Mouse (Mus musculus): ENCODE measurements around the gene Thumpd2. TPM values are rescaled to one million over a fixed set of nuclear protein-coding genes. Genes with fewer than 3 reads are reported as not detected.

The Thumpd2 gene
- total and polyA plus RNA-seq, 3 experiments, result 1.5 to 13.7 (median 8.4) TPM

DNA sequence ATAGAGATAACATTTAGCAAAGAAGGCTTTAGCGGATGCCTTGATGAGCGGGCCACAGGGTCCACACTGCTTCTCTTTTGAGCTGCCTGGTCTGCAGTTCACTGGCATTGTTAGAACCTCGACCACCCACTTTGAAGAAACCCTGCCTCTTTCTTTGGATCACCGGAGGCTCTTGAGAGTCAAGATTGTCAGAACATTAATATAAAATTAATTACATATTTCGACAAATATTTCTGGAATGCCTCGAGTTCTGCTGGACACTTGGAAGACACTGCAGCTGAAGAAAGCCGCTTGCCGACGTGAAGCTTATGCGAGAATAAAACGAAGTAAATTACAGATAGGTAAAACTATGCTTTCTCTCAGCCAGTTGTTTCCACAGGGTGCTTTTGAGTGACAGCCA lies 60.4 kb downstream of the Thumpd2 start:
- peaks cover 2% of the 10 kb centered on the region; the same call in 1 of the 2 replicates for H3K27me3 ChIP-seq (ENCODE audit: insufficient read depth, low read length)

GRCm38 (mm10) chr17:81002130-81002529 lies 62.8 kb downstream of the Thumpd2 start:
- DNase-seq (ENCODE audit: low spot score), result no peak
- no peak for TF ChIP-seq CTCF (IDR thresholded peaks at IDR 0.05; ENCODE audit: low read depth, low read length)
- no peak for TF ChIP-seq POLR2AphosphoS5 (IDR thresholded peaks at IDR 0.05; ENCODE audit: insufficient replicate concordance, low read depth, low read length)
- TF ChIP-seq TAL1 (conservative IDR thresholded peaks at IDR 0.05; ENCODE audit: low read depth, low read length), result no peak
- no peak for TF ChIP-seq GATA1 (IDR thresholded peaks at IDR 0.05; ENCODE audit: borderline replicate concordance, low read length)
- TF ChIP-seq GATA2 (IDR thresholded peaks at IDR 0.05; ENCODE audit: borderline replicate concordance, low read depth, low read length), result no peak
- no peak for ATAC-seq (ENCODE audit: extremely low read depth, insufficient number of reproducible peaks, low FRiP score, poor library complexity, severe bottlenecking)

More for the DNA sequence above, 60.4 kb downstream of the Thumpd2 start:
- Histone ChIP-seq H3K4me3 (ENCODE audit: low read depth, low read length) (no peak overlapping the region), H3K4me1 (ENCODE audit: insufficient read depth, low read depth, low read length) (no peaks in the 10 kb centered on the region), H3K9me3 (replicated peaks) (no peaks in the 10 kb centered on the region), H3K36me3 (replicated peaks) (no peaks in the 10 kb centered on the region)
- TF ChIP-seq CTCF (IDR thresholded peaks at IDR 0.05; ENCODE audit: low read depth, low read length) (no peak), TAL1 (conservative IDR thresholded peaks at IDR 0.05; ENCODE audit: low read depth, low read length) (no peak), POLR2AphosphoS5 (IDR thresholded peaks at IDR 0.05; ENCODE audit: insufficient replicate concordance, low read depth, low read length) (no peak), GATA1 (IDR thresholded peaks at IDR 0.05; ENCODE audit: borderline replicate concordance, low read length) (no peak), GATA2 (IDR thresholded peaks at IDR 0.05; ENCODE audit: borderline replicate concordance, low read depth, low read length) (no peak)
- no peak for ATAC-seq (ENCODE audit: extremely low read depth, insufficient number of reproducible peaks, low FRiP score, poor library complexity, severe bottlenecking)
- no peak for DNase-seq (ENCODE audit: low spot score)

GRCm38 (mm10) chr17:81001647-81002046 lies 63.2 kb downstream of the Thumpd2 start:
- no peaks in the 10 kb centered on the region for H3K4me1 ChIP-seq (ENCODE audit: insufficient read depth, low read depth, low read length)
- ATAC-seq (ENCODE audit: extremely low read depth, insufficient number of reproducible peaks, low FRiP score, poor library complexity, severe bottlenecking), result no peak
- DNase-seq (ENCODE audit: low spot score), result no peak
- H3K36me3 ChIP-seq (replicated peaks), result no peaks in the 10 kb centered on the region
- TF ChIP-seq TAL1 (conservative IDR thresholded peaks at IDR 0.05; ENCODE audit: low read depth, low read length), result no peak
- no peak for TF ChIP-seq GATA1 (IDR thresholded peaks at IDR 0.05; ENCODE audit: borderline replicate concordance, low read length)
- no peak for TF ChIP-seq CTCF (IDR thresholded peaks at IDR 0.05; ENCODE audit: low read depth, low read length)
- no peak for TF ChIP-seq POLR2AphosphoS5 (IDR thresholded peaks at IDR 0.05; ENCODE audit: insufficient replicate concordance, low read depth, low read length)
- TF ChIP-seq GATA2 (IDR thresholded peaks at IDR 0.05; ENCODE audit: borderline replicate concordance, low read depth, low read length), result no peak
- H3K27me3 ChIP-seq (ENCODE audit: insufficient read depth, low read length), result peaks cover 2% of the 10 kb centered on the region; the same call in 1 of the 2 replicates
- no peaks in the 10 kb centered on the region for H3K9me3 ChIP-seq (replicated peaks)
- H3K4me3 ChIP-seq (ENCODE audit: low read depth, low read length), result no peak overlapping the region

More at GRCm38 (mm10) chr17:81002130-81002529, 62.8 kb downstream of the Thumpd2 start:
- H3K4me3 ChIP-seq (ENCODE audit: low read depth, low read length), result no peak overlapping the region
- no peaks in the 10 kb centered on the region for H3K9me3 ChIP-seq (replicated peaks)
- no peaks in the 10 kb centered on the region for H3K36me3 ChIP-seq (replicated peaks)
- H3K4me1 ChIP-seq (ENCODE audit: insufficient read depth, low read depth, low read length), result no peaks in the 10 kb centered on the region
- H3K27me3 ChIP-seq (ENCODE audit: insufficient read depth, low read length), result peaks cover 2% of the 10 kb centered on the region; the same call in 1 of the 2 replicates

GRCm38 (mm10) chr17:81001010-81001409 lies 63.9 kb downstream of the Thumpd2 start:
- Histone ChIP-seq H3K4me3 (ENCODE audit: low read depth, low read length) (no peak overlapping the region), H3K27me3 (ENCODE audit: insufficient read depth, low read length) (peaks cover 2% of the 10 kb centered on the region; the same call in 1 of the 2 replicates), H3K9me3 (replicated peaks) (no peaks in the 10 kb centered on the region), H3K4me1 (ENCODE audit: insufficient read depth, low read depth, low read length) (no peaks in the 10 kb centered on the region), H3K36me3 (replicated peaks) (no peaks in the 10 kb centered on the region)
- TF ChIP-seq GATA1 (IDR thresholded peaks at IDR 0.05; ENCODE audit: borderline replicate concordance, low read length) (no peak), TAL1 (conservative IDR thresholded peaks at IDR 0.05; ENCODE audit: low read depth, low read length) (no peak), CTCF (IDR thresholded peaks at IDR 0.05; ENCODE audit: low read depth, low read length) (no peak), GATA2 (IDR thresholded peaks at IDR 0.05; ENCODE audit: borderline replicate concordance, low read depth, low read length) (no peak), POLR2AphosphoS5 (IDR thresholded peaks at IDR 0.05; ENCODE audit: insufficient replicate concordance, low read depth, low read length) (no peak)
- ATAC-seq (ENCODE audit: extremely low read depth, insufficient number of reproducible peaks, low FRiP score, poor library complexity, severe bottlenecking) (no peak), DNase-seq (ENCODE audit: low spot score) (no peak)

DNA sequence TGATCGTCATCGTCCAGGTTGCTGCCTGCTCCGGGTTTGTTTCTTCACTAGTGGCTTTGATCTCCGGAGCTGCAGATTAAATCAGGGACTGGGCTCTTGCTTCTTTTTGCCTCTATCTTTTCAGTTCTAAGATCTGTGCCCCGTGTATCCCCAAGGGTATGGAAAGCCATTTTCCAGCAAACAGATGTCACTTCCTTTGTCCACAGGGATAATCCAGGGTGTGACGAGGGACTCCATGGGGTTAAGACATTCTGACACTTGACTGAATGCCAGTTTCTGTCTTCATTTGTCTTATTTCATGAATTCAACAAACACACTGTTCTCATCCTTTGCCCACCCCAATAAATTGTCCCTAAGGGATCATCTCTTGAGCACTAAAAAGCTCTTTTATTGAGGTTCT lies 65.9 kb downstream of the Thumpd2 start:
- Histone ChIP-seq H3K4me3 (ENCODE audit: low read depth, low read length) (no peak overlapping the region), H3K4me1 (ENCODE audit: insufficient read depth, low read depth, low read length) (no peaks in the 10 kb centered on the region), H3K27me3 (ENCODE audit: insufficient read depth, low read length) (peaks cover 2% of the 10 kb centered on the region; the same call in 1 of the 2 replicates), H3K9me3 (replicated peaks) (no peaks in the 10 kb centered on the region), H3K36me3 (replicated peaks) (no peaks in the 10 kb centered on the region)
- no peak for DNase-seq (ENCODE audit: low spot score)
- ATAC-seq (ENCODE audit: extremely low read depth, insufficient number of reproducible peaks, low FRiP score, poor library complexity, severe bottlenecking), result no peak
- TF ChIP-seq GATA1 (IDR thresholded peaks at IDR 0.05; ENCODE audit: borderline replicate concordance, low read length) (no peak), TAL1 (conservative IDR thresholded peaks at IDR 0.05; ENCODE audit: low read depth, low read length) (no peak), CTCF (IDR thresholded peaks at IDR 0.05; ENCODE audit: low read depth, low read length) (no peak), GATA2 (IDR thresholded peaks at IDR 0.05; ENCODE audit: borderline replicate concordance, low read depth, low read length) (no peak), POLR2AphosphoS5 (IDR thresholded peaks at IDR 0.05; ENCODE audit: insufficient replicate concordance, low read depth, low read length) (no peak)

DNA sequence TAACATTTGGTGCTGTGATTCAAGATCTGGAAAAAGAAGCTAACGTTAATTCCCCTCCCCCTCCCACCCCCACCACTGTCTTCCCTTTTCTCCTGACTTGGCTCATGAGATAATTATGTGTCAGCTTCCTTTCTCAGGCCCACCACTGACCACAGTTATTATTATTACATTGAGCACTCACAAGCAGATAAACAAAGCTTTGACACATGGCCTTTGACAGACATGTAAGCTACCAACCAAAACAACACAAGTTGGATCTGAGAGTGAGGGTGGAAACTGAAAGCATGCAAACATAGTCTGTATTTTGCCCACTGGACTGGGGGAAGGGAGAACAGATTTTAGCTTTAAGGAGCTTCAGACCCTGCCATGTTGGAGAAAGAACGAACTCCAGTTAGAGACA lies 67.7 kb downstream of the Thumpd2 start:
- Histone ChIP-seq H3K27me3 (ENCODE audit: insufficient read depth, low read length) (peaks cover 2% of the 10 kb centered on the region; the same call in 1 of the 2 replicates), H3K4me1 (ENCODE audit: insufficient read depth, low read depth, low read length) (no peaks in the 10 kb centered on the region), H3K9me3 (replicated peaks) (no peaks in the 10 kb centered on the region), H3K4me3 (ENCODE audit: low read depth, low read length) (no peak overlapping the region), H3K36me3 (replicated peaks) (no peaks in the 10 kb centered on the region)
- ATAC-seq (ENCODE audit: extremely low read depth, insufficient number of reproducible peaks, low FRiP score, poor library complexity, severe bottlenecking) (no peak), DNase-seq (ENCODE audit: low spot score) (no peak)
- no peak for TF ChIP-seq TAL1 (conservative IDR thresholded peaks at IDR 0.05; ENCODE audit: low read depth, low read length)
- TF ChIP-seq POLR2AphosphoS5 (IDR thresholded peaks at IDR 0.05; ENCODE audit: insufficient replicate concordance, low read depth, low read length), result no peak
- no peak for TF ChIP-seq GATA1 (IDR thresholded peaks at IDR 0.05; ENCODE audit: borderline replicate concordance, low read length)
- TF ChIP-seq CTCF (IDR thresholded peaks at IDR 0.05; ENCODE audit: low read depth, low read length), result no peak
- TF ChIP-seq GATA2 (IDR thresholded peaks at IDR 0.05; ENCODE audit: borderline replicate concordance, low read depth, low read length), result no peak
